Mouse (Mus musculus) olfactory bulb, adult 2 months (tissue): Measurements from ENCODE around the gene Serpinb9c.

Source experiments
- CTCF ChIP-seq: fragments of 200-500 bp; IDR thresholded peaks from 2 replicates; pipeline ENCODE4 v1.5.1; 2012; ENCODE audit warnings: low read depth, mild to moderate bottlenecking, low read length, moderate library complexity; ENCODE audit not compliant: insufficient read depth
- POLR2A ChIP-seq: fragments of 200-500 bp; IDR thresholded peaks from 2 replicates; pipeline ENCODE4 v1.6.1; 2012; ENCODE audit warnings: mild to moderate bottlenecking, low read depth, low read length, moderate library complexity; ENCODE audit not compliant: insufficient read depth

DNA sequence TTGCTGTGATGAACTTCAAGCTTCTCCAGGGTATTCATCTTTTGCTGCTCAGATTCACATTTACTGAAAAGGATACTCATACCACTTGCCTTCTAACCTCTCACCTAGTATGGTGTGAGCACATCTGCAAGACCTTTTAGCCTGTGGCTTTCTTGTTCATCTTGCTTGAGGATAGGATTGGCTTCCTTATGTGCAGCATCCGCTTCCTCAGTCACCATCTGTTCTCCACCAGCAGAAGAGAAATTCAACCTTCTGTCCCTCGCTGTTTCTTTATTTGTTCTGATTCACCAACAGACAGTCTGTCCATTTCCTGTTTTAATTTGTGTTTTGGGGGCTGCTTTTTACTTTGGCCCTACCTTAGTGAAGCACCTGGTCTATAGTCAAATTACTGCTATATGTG, 21.8 kb downstream of the Serpinb9c start:
- TF ChIP-seq CTCF: no peak
- no peak for TF ChIP-seq POLR2A
